ENCODE assay signal across 26 mouse cellular contexts in the genomic region with DNA sequence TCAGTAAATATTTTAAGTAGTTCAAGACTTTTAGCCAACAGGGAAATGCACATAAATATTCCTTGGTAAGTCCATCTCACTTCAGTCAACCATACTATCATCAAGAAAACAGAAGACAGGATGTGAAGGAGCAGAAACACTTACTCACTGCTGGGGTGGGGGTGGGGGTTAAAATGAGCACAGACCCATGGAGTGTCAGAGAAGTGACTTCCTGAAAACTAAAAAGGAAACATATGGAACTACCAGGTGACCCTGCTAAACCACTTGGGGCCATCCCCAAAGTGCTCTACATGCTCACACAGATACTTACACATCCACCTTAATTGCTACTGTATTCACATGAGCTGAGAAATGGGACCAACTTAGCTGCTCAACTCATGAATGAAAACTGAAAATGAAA. TPM values are rescaled to one million over a fixed set of nuclear protein-coding genes. Genes with fewer than 3 reads are reported as not detected.
"Had no signal": no experiment of that assay in that cellular context is flagged by ENCODE, and none has a peak within 500 bp of the region (broad histone marks: within the 10 kb centered on the region; RNA-seq: fewer than 3 reads in every experiment).

No protein-coding gene starts in this region.

- H3K27ac ChIP-seq: liver, embryonic 13.5 days; macrophage; stomach, postnatal 0 days had no signal

- H3K4me3 ChIP-seq: liver, embryonic 13.5 days had no signal

- DNase-seq: kidney, adult 9 months; kidney, postnatal 14 days; kidney, postnatal 4 days; liver, embryonic 13.5 days; lung, adult 2 months; lung, postnatal 14 days; midbrain, embryonic 14.5 days; right cerebral cortex, adult 18-20 months; right cerebral cortex, postnatal 14 days; right cerebral cortex, postnatal 4 days; thymus, adult 2 months; thymus, postnatal 14 days; thymus, postnatal 4 days had no signal

- H3K27me3 ChIP-seq: liver, embryonic 13.5 days had no signal

- H3K4me1 ChIP-seq: liver, embryonic 13.5 days had no signal

- H3K9me3 ChIP-seq: liver, embryonic 13.5 days had no signal

- H3K36me3 ChIP-seq: liver, embryonic 13.5 days had no signal

RNA-seq across cellular contexts. Expression of gene Hao1, which starts 36.1 kb away (rescaled TPM):
- total RNA-seq: layer of hippocampus, adult 18-20 months; layer of hippocampus, postnatal 25 days; left cerebral cortex, adult 18-20 months; left cerebral cortex, postnatal 25 days; megakaryocyte-erythroid progenitor cell, adult 5-6 weeks; midbrain, postnatal 0 days had no signal
- polyA plus RNA-seq: limb, embryonic 11.5 days; lung, adult 2 months; lung, embryonic 16.5 days; macrophage; midbrain, embryonic 11.5 days; neural tube, embryonic 11.5 days; stomach, embryonic 14.5 days had no signal
